Mouse (Mus musculus): ENCODE results near the gene Sbds. TPM values are rescaled to one million over a fixed set of nuclear protein-coding genes. Genes with fewer than 3 reads are reported as not detected.

The Sbds gene
- polyA plus RNA-seq, 1 experiment from 2014 or later: 62.4 TPM

Other genes starting within 250 kb of the Sbds start
- gene Asl, start 226.3 kb downstream of the Sbds start, polyA plus RNA-seq (2015; fragmentation: Nextera tagmentation; extraction: Ambion mirVana): 25.8 and 30.9 TPM in 2 replicates
- 39.1 and 40.1 TPM in 2 replicates for gene Crcp, start 226.2 kb downstream of the Sbds start, polyA plus RNA-seq (2015; fragmentation: Nextera tagmentation; extraction: Ambion mirVana)
- gene Tpst1, start 182.2 kb downstream of the Sbds start, polyA plus RNA-seq (2015; fragmentation: Nextera tagmentation; extraction: Ambion mirVana): 69.6 and 70.8 TPM in 2 replicates
- gene Kctd7, start 110.7 kb downstream of the Sbds start, polyA plus RNA-seq (2015; fragmentation: Nextera tagmentation; extraction: Ambion mirVana): 5.8 and 6.5 TPM in 2 replicates
- gene Rabgef1, start 83.7 kb downstream of the Sbds start, polyA plus RNA-seq (2015; fragmentation: Nextera tagmentation; extraction: Ambion mirVana): 27.1 and 27.7 TPM in 2 replicates
- gene Tmem248, start 38.4 kb downstream of the Sbds start, polyA plus RNA-seq (2015; fragmentation: Nextera tagmentation; extraction: Ambion mirVana): 33.6 and 39.6 TPM in 2 replicates
- 24.7 and 25.9 TPM in 2 replicates for gene Tyw1, start 89 bp upstream of the Sbds start, polyA plus RNA-seq (2015; fragmentation: Nextera tagmentation; extraction: Ambion mirVana)
- 0.09 and 0.26 TPM in 2 replicates for gene Caln1, start 113.9 kb upstream of the Sbds start, polyA plus RNA-seq (2015; fragmentation: Nextera tagmentation; extraction: Ambion mirVana)
- gene A330070K13Rik, start 129.1 kb upstream of the Sbds start, polyA plus RNA-seq (2015; fragmentation: Nextera tagmentation; extraction: Ambion mirVana): not detected in 2 replicates